28 mouse cellular contexts compared by ENCODE assay signal in the genomic region with DNA sequence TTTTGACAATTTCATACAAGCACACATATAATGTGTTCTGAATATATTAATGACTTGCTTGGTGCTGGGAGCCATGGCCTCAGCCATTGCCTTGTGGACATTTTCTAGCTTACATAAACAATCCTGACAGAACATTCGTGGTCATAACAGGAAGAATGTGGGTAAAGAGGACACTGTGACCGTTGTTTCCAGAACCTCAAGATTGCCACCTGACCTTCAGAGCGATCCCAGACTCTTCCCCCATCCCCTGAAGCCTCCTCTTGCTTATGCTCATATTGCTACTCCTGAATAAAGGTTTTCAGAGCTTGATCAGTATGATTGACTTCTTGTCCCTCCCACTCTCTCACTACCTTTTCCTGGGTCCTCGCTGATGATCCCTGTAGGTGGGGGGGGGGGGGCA. TPM values are rescaled to one million over a fixed set of nuclear protein-coding genes. Genes with fewer than 3 reads are reported as not detected.
DNase-seq lines count a peak whose midpoint lies in the region; ATAC-seq and TF ChIP-seq lines count a peak whose summit lies in the region.
"Had no signal": no experiment of that assay in that cellular context is flagged by ENCODE, and none has a peak within 500 bp of the region (broad histone marks: within the 10 kb centered on the region; RNA-seq: fewer than 3 reads in every experiment).

No protein-coding gene starts in this region.

- peak overlapping the region; percentile 18; the same call in 1 of the 2 replicates for H3K4me2 ChIP-seq in heart, embryonic 16.5 days (ENCODE audit: low read depth, low read length)
- H3K4me2 ChIP-seq in CH12.LX (ENCODE audit: insufficient read depth, low read depth, poor library complexity, severe bottlenecking): peak overlapping the region; percentile 74
- H3K4me2 ChIP-seq: embryonic facial prominence, embryonic 13.5 days; forebrain, embryonic 12.5 days; forebrain, embryonic 15.5 days; heart, embryonic 13.5 days; hindbrain, embryonic 13.5 days had no signal

- no peak for TF ChIP-seq EP300 in CH12.LX (IDR thresholded peaks at IDR 0.05; ENCODE audit: low read length)

- dilution Hi-C loops in CH12.LX (cut with MboI; ENCODE audit: extremely low pct_ligation_motif_present, extremely low pct_unique_long_range_greater_than_20kb, low sequenced_read_pairs): no loop called here

- H3K27ac ChIP-seq in heart, embryonic 16.5 days (ENCODE audit: low read length): no peak overlapping the region
- H3K27ac ChIP-seq in spleen, adult 2 months (ENCODE audit: insufficient read depth, low read length): peak overlapping the region; percentile 56; the same call in 1 of the 2 replicates
- H3K27ac ChIP-seq in CH12.LX (ENCODE audit: insufficient read depth, low read depth): peak overlapping the region; percentile 86
- peak overlapping the region; percentile 22; the same call in 1 of the 2 replicates for H3K27ac ChIP-seq in small intestine, adult 2 months (ENCODE audit: insufficient read depth, low read depth, low read length)
- H3K27ac ChIP-seq: embryonic facial prominence, embryonic 10.5 days; embryonic facial prominence, embryonic 13.5 days; forebrain, embryonic 12.5 days; forebrain, embryonic 15.5 days; heart, embryonic 13.5 days; hindbrain, embryonic 13.5 days had no signal

- no peak for TF ChIP-seq RAD21 in CH12.LX (IDR thresholded peaks at IDR 0.05; ENCODE audit: low read depth, low read length)

- no peaks in the 10 kb centered on the region for H3K9me3 ChIP-seq in heart, embryonic 16.5 days (replicated peaks; ENCODE audit: control insufficient read depth, low read length)
- no peaks in the 10 kb centered on the region for H3K9me3 ChIP-seq in CH12.LX (replicated peaks; ENCODE audit: low read length)
- H3K9me3 ChIP-seq: embryonic facial prominence, embryonic 10.5 days; embryonic facial prominence, embryonic 13.5 days; forebrain, embryonic 12.5 days; forebrain, embryonic 15.5 days; heart, embryonic 13.5 days; hindbrain, embryonic 13.5 days had no signal

- no peaks in the 10 kb centered on the region for H3K27me3 ChIP-seq in heart, embryonic 16.5 days (ENCODE audit: control insufficient read depth, insufficient read depth, low read length)
- H3K27me3 ChIP-seq in spleen, adult 2 months (ENCODE audit: control insufficient read depth, insufficient read depth, low read length): no peaks in the 10 kb centered on the region
- no peaks in the 10 kb centered on the region for H3K27me3 ChIP-seq in CH12.LX (replicated peaks)
- H3K27me3 ChIP-seq in small intestine, adult 2 months (ENCODE audit: control insufficient read depth, insufficient read depth, low read length): no peaks in the 10 kb centered on the region
- H3K27me3 ChIP-seq: embryonic facial prominence, embryonic 13.5 days; forebrain, embryonic 12.5 days; forebrain, embryonic 15.5 days; heart, embryonic 13.5 days; hindbrain, embryonic 13.5 days had no signal

- no peak for TF ChIP-seq POLR2A in spleen, adult 2 months (IDR thresholded peaks at IDR 0.05; ENCODE audit: low read depth, low read length)
- 0 out of 2 replicates have a peak, but pooled peaks have one; percentile 16 for TF ChIP-seq POLR2A in CH12.LX (IDR thresholded peaks at IDR 0.05; ENCODE audit: low read depth, low read length)
- TF ChIP-seq POLR2A in small intestine, adult 2 months (IDR thresholded peaks at IDR 0.05; ENCODE audit: low read depth, low read length): no peak

- no peaks in the 10 kb centered on the region; the same call in 1 of the 2 replicates for H3K36me3 ChIP-seq in heart, embryonic 16.5 days (ENCODE audit: control insufficient read depth, insufficient read depth)
- H3K36me3 ChIP-seq in spleen, adult 2 months (ENCODE audit: control insufficient read depth, insufficient read depth, low read length): peaks cover 3% of the 10 kb centered on the region; the same call in 1 of the 2 replicates
- peaks cover 0 to 13% of the 10 kb centered on the region in 2 experiments for H3K36me3 ChIP-seq in CH12.LX (replicated peaks in 1 of 2; ENCODE audit: control insufficient read depth in 1 of 2, insufficient read depth in 1 of 2, low read length in 1 of 2)
- H3K36me3 ChIP-seq in small intestine, adult 2 months (ENCODE audit: control insufficient read depth, insufficient read depth, low read length): peaks cover 5% of the 10 kb centered on the region; the same call in 1 of the 2 replicates
- H3K36me3 ChIP-seq: embryonic facial prominence, embryonic 10.5 days; embryonic facial prominence, embryonic 13.5 days; forebrain, embryonic 12.5 days; forebrain, embryonic 15.5 days; heart, embryonic 13.5 days; hindbrain, embryonic 13.5 days had no signal

- TF ChIP-seq CTCF in spleen, adult 2 months (IDR thresholded peaks at IDR 0.05; ENCODE audit: extremely low read depth, insufficient read depth, insufficient read length, insufficient replicate concordance): no peak
- no peak for TF ChIP-seq CTCF in CH12.LX (conservative IDR thresholded peaks at IDR 0.05 in 1 of 2, IDR thresholded peaks at IDR 0.05 in 1 of 2; ENCODE audit: low read depth in 2 of 2, low read length in 2 of 2)
- no peak for TF ChIP-seq CTCF in small intestine, adult 2 months (IDR thresholded peaks at IDR 0.05; ENCODE audit: extremely low read depth, insufficient read length, insufficient replicate concordance, low read depth, low read length)

- in situ Hi-C loops in CH12.LX (cut with MboI; ENCODE audit: low pct_ligation_motif_present, low pct_unique_long_range_greater_than_20kb, low sequenced_read_pairs): no loop called here

- no peak overlapping the region for H3K9ac ChIP-seq in heart, embryonic 16.5 days (ENCODE audit: low read length)
- H3K9ac ChIP-seq in CH12.LX (ENCODE audit: insufficient read depth, low read depth): peak overlapping the region; percentile 89
- H3K9ac ChIP-seq: embryonic facial prominence, embryonic 13.5 days; forebrain, embryonic 12.5 days; forebrain, embryonic 15.5 days; heart, embryonic 13.5 days; hindbrain, embryonic 13.5 days had no signal

- no peak for DNase-seq in heart, adult 8-10 months (ENCODE audit: low spot score)
- no peak for DNase-seq in spleen, adult 2 months (ENCODE audit: low read depth in 1 of 2, low spot score in 2 of 2)
- DNase-seq in spleen, postnatal 10 days (ENCODE audit: low spot score in 2 of 2): no peak
- no peak for DNase-seq in CH12.LX (ENCODE audit: extremely low read depth)
- DNase-seq in right cerebral cortex, postnatal 36 days (ENCODE audit: low spot score in 2 of 2): no peak
- DNase-seq: adrenal gland, adult 8-10 months; adrenal gland, postnatal 25 days; cerebellum, adult 11-12 months; cerebellum, adult 8-10 months; cerebellum, postnatal 10 days; cerebellum, postnatal 36 days; embryo, embryonic 11 days; gastrocnemius, postnatal 25 days had no signal

- 62% methylated on average over 4 of the region's 4 CpGs for WGBS in heart, embryonic 16.5 days
- WGBS in spleen, adult 2 months: 23% methylated on average over 4 of the region's 4 CpGs
- 74% methylated on average over 4 of the region's 4 CpGs for WGBS in small intestine, adult 2 months

- H3K4me1 ChIP-seq in heart, embryonic 16.5 days (ENCODE audit: control insufficient read depth, insufficient read depth, low read length): no peaks in the 10 kb centered on the region
- H3K4me1 ChIP-seq in spleen, adult 2 months (ENCODE audit: control insufficient read depth, insufficient read depth, insufficient read length): peaks cover 28% of the 10 kb centered on the region
- H3K4me1 ChIP-seq in CH12.LX (ENCODE audit: control insufficient read depth in 1 of 2, insufficient read depth in 2 of 2): peaks cover 28 to 65% of the 10 kb centered on the region in 2 experiments
- H3K4me1 ChIP-seq in small intestine, adult 2 months (ENCODE audit: control insufficient read depth, insufficient read depth, insufficient read length, low read length): peaks cover 5% of the 10 kb centered on the region; the same call in 1 of the 2 replicates
- H3K4me1 ChIP-seq: embryonic facial prominence, embryonic 13.5 days; forebrain, embryonic 15.5 days had no signal

- no peak overlapping the region for H3K4me3 ChIP-seq in heart, embryonic 16.5 days (ENCODE audit: low read length)
- H3K4me3 ChIP-seq in spleen, adult 2 months (ENCODE audit: extremely low read depth, insufficient read depth, insufficient read length): no peak overlapping the region; the same call in 1 of the 2 replicates
- H3K4me3 ChIP-seq in CH12.LX (replicated peaks in 1 of 3; ENCODE audit: low read depth in 2 of 3, low read length in 2 of 3, poor library complexity in 1 of 3): peak overlapping the region; percentile 48 to 80 (median 59)
- H3K4me3 ChIP-seq in small intestine, adult 2 months (ENCODE audit: low read depth, low read length): no peak overlapping the region
- H3K4me3 ChIP-seq: embryonic facial prominence, embryonic 10.5 days; embryonic facial prominence, embryonic 13.5 days; erythroblast, embryonic 14.5 days; forebrain, embryonic 12.5 days; forebrain, embryonic 15.5 days; heart, embryonic 13.5 days; hindbrain, embryonic 13.5 days had no signal

- peaks cover 22% of the 10 kb centered on the region for H3K79me2 ChIP-seq in CH12.LX (replicated peaks; ENCODE audit: control insufficient read depth, extremely low read depth, insufficient read depth, poor library complexity, severe bottlenecking)

- no peak for ATAC-seq in heart, embryonic 16.5 days (replicated peaks; ENCODE audit: extremely low read depth, insufficient read depth, low FRiP score)
- ATAC-seq: activated CD4-positive, CD25-positive, alpha-beta regulatory T cell, adult 4 months; CD4-positive, CD25-positive, alpha-beta regulatory T cell, adult 4 months; forebrain, embryonic 15.5 days; hindbrain, embryonic 16.5 days; inflammation-experienced regulatory T-cells, adult 6 months had no signal

RNA-seq across cellular contexts. Expression of gene Gimap9, which starts 2.5 kb away (rescaled TPM):
- 8.6 and 17.5 TPM in 2 replicates for polyA plus RNA-seq in heart, embryonic 16.5 days (2015; fragmentation: Nextera tagmentation; extraction: Ambion mirVana)
- total RNA-seq in heart, adult 8-10 months (2022): 1 to 10 TPM; 2.6 to 4.2 (median 3.1) TPM
- 9.9 and 10.4 TPM in 2 replicates for polyA plus RNA-seq in spleen, adult 2 months (2012; rRNA removed)
- total RNA-seq in CH12.LX (2012; rRNA removed): 31.0 and 38.5 TPM in 2 replicates
- total RNA-seq in CH12.LX (2014; rRNA removed): 75.1 and 83.9 TPM in 2 replicates
- 43.4 and 46.1 TPM in 2 replicates for polyA plus RNA-seq in CH12.LX (2012; ENCODE audit: insufficient read length, low read depth)
- 0.27 and 0.62 TPM in 2 replicates for polyA plus RNA-seq in small intestine, adult 2 months (2012; rRNA removed)
- polyA plus RNA-seq: erythroblast, embryonic 14.5 days had no signal

RNA-seq across cellular contexts. Expression of gene Gimap4, which starts 6.0 kb away (rescaled TPM):
- polyA plus RNA-seq in heart, embryonic 16.5 days (2015; fragmentation: Nextera tagmentation; extraction: Ambion mirVana): 35.8 and 37.0 TPM in 2 replicates
- 10 to 100 TPM; 16.1 to 25.6 (median 20.1) TPM for total RNA-seq in heart, adult 8-10 months (2022)
- polyA plus RNA-seq in spleen, adult 2 months (2012; rRNA removed): 66.3 and 73.5 TPM in 2 replicates
- total RNA-seq in CH12.LX (2012; rRNA removed) (113 and 144 TPM in 2 replicates), CH12.LX (2014; rRNA removed) (264 and 316 TPM in 2 replicates)
- 203 and 274 TPM in 2 replicates for polyA plus RNA-seq in CH12.LX (2012; ENCODE audit: insufficient read length, low read depth)
- polyA plus RNA-seq in small intestine, adult 2 months (2012; rRNA removed): 4.3 and 9.3 TPM in 2 replicates
- polyA plus RNA-seq: erythroblast, embryonic 14.5 days had no signal

RNA-seq across cellular contexts. Expression of gene Gimap6, which starts 29.6 kb away (rescaled TPM):
- polyA plus RNA-seq in heart, embryonic 16.5 days (2015; fragmentation: Nextera tagmentation; extraction: Ambion mirVana): 42.5 and 46.8 TPM in 2 replicates
- total RNA-seq in heart, adult 8-10 months (2022): 10 to 100 TPM; 28.6 to 39.2 (median 35.6) TPM
- polyA plus RNA-seq in spleen, adult 2 months (2012; rRNA removed): 50.8 and 54.3 TPM in 2 replicates
- total RNA-seq in CH12.LX (2012; rRNA removed) (78.1 and 88.9 TPM in 2 replicates), CH12.LX (2014; rRNA removed) (128 and 158 TPM in 2 replicates)
- polyA plus RNA-seq in CH12.LX (2012; ENCODE audit: insufficient read length, low read depth): 87.9 and 97.2 TPM in 2 replicates
- 2.0 and 5.0 TPM in 2 replicates for polyA plus RNA-seq in small intestine, adult 2 months (2012; rRNA removed)
- polyA plus RNA-seq: C2C12; erythroblast, embryonic 14.5 days had no signal

RNA-seq across cellular contexts. Expression of gene Gimap8, which starts 31.4 kb away (rescaled TPM):
- polyA plus RNA-seq in heart, embryonic 16.5 days (2015; fragmentation: Nextera tagmentation; extraction: Ambion mirVana): 1.9 and 2.4 TPM in 2 replicates
- total RNA-seq in heart, adult 8-10 months (2022): 1 to 10 TPM; 4.9 to 8.8 (median 5.8) TPM
- polyA plus RNA-seq in spleen, adult 2 months (2012; rRNA removed): 20.1 and 22.2 TPM in 2 replicates
- total RNA-seq in CH12.LX (2012; rRNA removed) (27.9 and 28.5 TPM in 2 replicates), CH12.LX (2014; rRNA removed) (27.5 and 36.8 TPM in 2 replicates)
- polyA plus RNA-seq in CH12.LX (2012; ENCODE audit: insufficient read length, low read depth): 21.6 and 22.1 TPM in 2 replicates
- polyA plus RNA-seq in small intestine, adult 2 months (2012; rRNA removed): 0.72 and 1.5 TPM in 2 replicates
- polyA plus RNA-seq: C2C12; erythroblast, embryonic 14.5 days had no signal

RNA-seq across cellular contexts. Expression of gene Gm28053, which starts 40.0 kb away (rescaled TPM):
- 2.3 and 5.2 TPM in 2 replicates for polyA plus RNA-seq in heart, embryonic 16.5 days (2015; fragmentation: Nextera tagmentation; extraction: Ambion mirVana)
- 1 to 10 TPM; 2.7 to 5.0 (median 4.3) TPM for total RNA-seq in heart, adult 8-10 months (2022)
- 0.43 and 0.82 TPM in 2 replicates for polyA plus RNA-seq in spleen, adult 2 months (2012; rRNA removed)
- 10.0 and 12.0 TPM in 2 replicates for total RNA-seq in CH12.LX (2012; rRNA removed)
- 8.0 and 8.8 TPM in 2 replicates for total RNA-seq in CH12.LX (2014; rRNA removed)
- polyA plus RNA-seq in CH12.LX (2012; ENCODE audit: insufficient read length, low read depth): 22.7 and 46.9 TPM in 2 replicates
- not detected in 2 replicates for polyA plus RNA-seq in small intestine, adult 2 months (2012; rRNA removed)
- total RNA-seq: ES-E14; gastrocnemius, postnatal 25 days had no signal
- polyA plus RNA-seq: C2C12; embryonic facial prominence, embryonic 10.5 days; erythroblast, embryonic 14.5 days; forebrain, embryonic 12.5 days; forebrain, embryonic 15.5 days; hindbrain, embryonic 13.5 days had no signal

Comparison
In these comparisons a context has a peak if more than half of its experiments do, and no peak if none do; other contexts are left out.
1. H3K4me3 ChIP-seq: peak in CH12.LX (3 of 3); none in heart, embryonic 16.5 days (single experiment), spleen, adult 2 months (single experiment) and small intestine, adult 2 months (single experiment).